Mouse (Mus musculus): ENCODE results near the gene Lars2. TPM values are rescaled to one million over a fixed set of nuclear protein-coding genes. Genes with fewer than 3 reads are reported as not detected.
A peak's percentile ranks its signal among the peaks of the same experiment; 100 is the strongest.

Lars2 gene
- total and polyA plus RNA-seq, 3 experiments: 634 to 10,095 (median 684) TPM

DNA sequence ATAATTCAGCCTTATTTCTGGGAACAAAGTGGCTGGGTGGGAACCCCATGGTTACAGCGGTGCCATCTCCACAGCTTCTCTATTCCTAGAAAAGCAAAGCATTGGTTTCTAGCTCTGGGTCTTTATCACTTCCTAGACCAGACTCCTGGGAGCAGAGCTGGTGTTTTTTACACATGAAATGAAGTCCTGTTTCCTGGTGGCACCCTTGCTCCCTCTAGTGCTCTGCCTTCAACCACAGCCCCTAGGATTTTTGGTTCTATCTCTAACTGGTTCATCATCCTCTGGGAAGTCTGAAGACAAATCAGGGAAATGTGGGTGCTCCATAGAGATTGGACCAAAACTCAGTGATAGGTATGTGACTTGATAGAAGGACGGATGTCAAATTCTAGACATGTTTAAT is 140.7 kb downstream of the Lars2 start:
- no peak for TF ChIP-seq ZMIZ1 (IDR thresholded peaks at IDR 0.05; ENCODE audit: low read depth, low read length)
- TF ChIP-seq CTCF (IDR thresholded peaks at IDR 0.05 in 2 of 3, conservative IDR thresholded peaks at IDR 0.05 in 1 of 3; ENCODE audit: control insufficient read depth in 1 of 3, insufficient read depth in 1 of 3, low read depth in 2 of 3, low read length in 3 of 3, poor library complexity in 1 of 3, severe bottlenecking in 1 of 3): peak in 1 of 3 experiments; percentile 18; a peak in 1 of 6 replicates
- TF ChIP-seq MEF2A (IDR thresholded peaks at IDR 0.05; ENCODE audit: extremely low read depth, insufficient replicate concordance, low read depth, low read length, poor library complexity, severe bottlenecking): no peak
- TF ChIP-seq GABPA (IDR thresholded peaks at IDR 0.05; ENCODE audit: low read depth, low read length): no peak
- H3K36me3 ChIP-seq (ENCODE audit: control insufficient read depth in 1 of 2, insufficient read depth in 2 of 2, low read length in 2 of 2): peaks cover 2 to 10% of the 10 kb centered on the region in 2 experiments

DNA sequence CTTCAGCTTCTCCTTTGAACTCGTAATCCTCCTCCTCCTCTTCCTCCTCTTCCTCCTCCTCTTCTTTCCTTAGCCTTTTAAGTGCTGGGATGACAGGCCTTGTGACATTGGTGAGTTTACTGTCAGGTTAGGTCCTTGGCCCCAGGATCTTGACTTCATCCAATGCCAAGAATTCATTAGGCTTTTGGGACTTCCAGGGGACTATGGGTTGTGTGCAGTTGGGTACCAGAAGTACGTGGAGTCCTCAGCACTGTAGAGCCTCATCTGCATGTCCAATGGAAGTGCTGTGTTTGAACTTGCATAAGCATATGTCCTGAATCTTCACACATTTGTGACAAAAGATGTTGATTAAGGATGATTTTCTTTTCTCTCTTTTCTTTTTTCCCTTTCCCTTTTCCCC is 142.3 kb downstream of the Lars2 start:
- DNase-seq (ENCODE audit: low read depth, low spot score): no peak
- H3K4me3 ChIP-seq (ENCODE audit: control insufficient read depth in 1 of 2, insufficient read depth in 1 of 2, low read depth in 2 of 2, low read length in 2 of 2): no peak overlapping the region
- H3K4me1 ChIP-seq (ENCODE audit: control insufficient read depth in 1 of 2, insufficient read depth in 2 of 2, low read length in 2 of 2): no peaks in the 10 kb centered on the region; a peak in 1 of 4 replicates
- H3K9ac ChIP-seq (ENCODE audit: control insufficient read depth, low read depth, low read length, poor library complexity, severe bottlenecking): no peak overlapping the region
- TF ChIP-seq HCFC1 (IDR thresholded peaks at IDR 0.05; ENCODE audit: low read depth, low read length) (no peak), USF2 (IDR thresholded peaks at IDR 0.05; ENCODE audit: borderline replicate concordance in 1 of 2, insufficient read depth in 1 of 2, low read depth in 1 of 2, low read length in 2 of 2) (no peak), CHD2 (IDR thresholded peaks at IDR 0.05; ENCODE audit: low read length) (no peak), ZMIZ1 (IDR thresholded peaks at IDR 0.05; ENCODE audit: low read depth, low read length) (no peak), USF1 (IDR thresholded peaks at IDR 0.05; ENCODE audit: low read depth, low read length) (no peak), ZC3H11A (IDR thresholded peaks at IDR 0.05; ENCODE audit: low read depth, low read length) (no peak), POLR2A (IDR thresholded peaks at IDR 0.05; ENCODE audit: control insufficient read depth in 1 of 2, insufficient read depth in 1 of 2, low read depth in 1 of 2, low read length in 2 of 2, poor library complexity in 1 of 2) (no peak), NELFE (IDR thresholded peaks at IDR 0.05; ENCODE audit: low read depth, low read length) (no peak), TBP (IDR thresholded peaks at IDR 0.05; ENCODE audit: low read depth, low read length) (no peak), POLR2AphosphoS2 (IDR thresholded peaks at IDR 0.05; ENCODE audit: low read length) (no peak)
- H3K27me3 ChIP-seq (ENCODE audit: control insufficient read depth in 1 of 2, insufficient read depth in 2 of 2, low read length in 2 of 2): no peaks in the 10 kb centered on the region
- no peaks in the 10 kb centered on the region for H3K9me3 ChIP-seq (replicated peaks; ENCODE audit: insufficient read depth, low read length)
- H3K27ac ChIP-seq (ENCODE audit: control insufficient read depth, low read depth, low read length): no peak overlapping the region
- H3K79me2 ChIP-seq (ENCODE audit: control insufficient read depth, insufficient read depth, low read length, poor library complexity): no peaks in the 10 kb centered on the region; the same call in 1 of the 2 replicates
- peaks cover 2 to 9% of the 10 kb centered on the region in 2 experiments for H3K36me3 ChIP-seq (ENCODE audit: control insufficient read depth in 1 of 2, insufficient read depth in 2 of 2, low read length in 2 of 2)

More for the DNA sequence above, 140.7 kb downstream of the Lars2 start:
- no peak for DNase-seq (ENCODE audit: low read depth, low spot score)
- Histone ChIP-seq H3K4me3 (ENCODE audit: control insufficient read depth in 1 of 2, insufficient read depth in 1 of 2, low read depth in 2 of 2, low read length in 2 of 2) (no peak overlapping the region), H3K9me3 (replicated peaks; ENCODE audit: insufficient read depth, low read length) (no peaks in the 10 kb centered on the region), H3K9ac (ENCODE audit: control insufficient read depth, low read depth, low read length, poor library complexity, severe bottlenecking) (no peak overlapping the region), H3K79me2 (ENCODE audit: control insufficient read depth, insufficient read depth, low read length, poor library complexity) (no peaks in the 10 kb centered on the region; the same call in 1 of the 2 replicates), H3K27me3 (ENCODE audit: control insufficient read depth in 1 of 2, insufficient read depth in 2 of 2, low read length in 2 of 2) (no peaks in the 10 kb centered on the region), H3K27ac (ENCODE audit: control insufficient read depth, low read depth, low read length) (no peak overlapping the region), H3K4me1 (ENCODE audit: control insufficient read depth in 1 of 2, insufficient read depth in 2 of 2, low read length in 2 of 2) (no peaks in the 10 kb centered on the region; a peak in 1 of 4 replicates)
